Comparison of ENCODE assay signal across 22 mouse cellular contexts in genomic region chr6:93253746-93254145, GRCm38 (mm10).
DNase-seq lines count a peak whose midpoint lies in the region; ATAC-seq and TF ChIP-seq lines count a peak whose summit lies in the region.
"Had no signal": no experiment of that assay in that cellular context is flagged by ENCODE, and none has a peak within 500 bp of the region (broad histone marks: within the 10 kb centered on the region; RNA-seq: fewer than 3 reads in every experiment).

No protein-coding gene starts in this region.

- no peak for TF ChIP-seq POLR2A in brain, embryonic 14.5 days (IDR thresholded peaks at IDR 0.05; ENCODE audit: borderline replicate concordance, extremely low read depth, insufficient read depth, insufficient read length, poor library complexity, severe bottlenecking)

- DNase-seq in heart, adult 11 months: peak; percentile 64
- DNase-seq in heart, postnatal 10 days: no peak
- DNase-seq in left cerebral cortex, postnatal 4 days: peak; percentile 46
- DNase-seq in left cerebral cortex, postnatal 36 days (ENCODE audit: low spot score in 2 of 2): no peak
- peak; percentile 61 for DNase-seq in brain, embryonic 14.5 days (ENCODE audit: low read depth)
- no peak for DNase-seq in midbrain, embryonic 11.5 days (ENCODE audit: low spot score, missing footprints)
- DNase-seq: adrenal gland, postnatal 14 days; cerebellum, adult 11-12 months; cerebellum, adult 8-10 months; cerebellum, postnatal 25 days; gastrocnemius, postnatal 10 days; gastrocnemius, postnatal 36 days; heart, postnatal 36 days had no signal

- no peaks in the 10 kb centered on the region for H3K9me3 ChIP-seq in midbrain, embryonic 11.5 days (ENCODE audit: control insufficient read depth, low read length)
- H3K9me3 ChIP-seq: embryonic facial prominence, embryonic 12.5 days; embryonic facial prominence, embryonic 15.5 days; forebrain, embryonic 12.5 days had no signal

- H3K4me3 ChIP-seq in midbrain, embryonic 11.5 days (ENCODE audit: low read depth, low read length): no peak overlapping the region
- H3K4me3 ChIP-seq: embryonic facial prominence, embryonic 12.5 days; embryonic facial prominence, embryonic 15.5 days; forebrain, embryonic 12.5 days had no signal

- no peak for TF ChIP-seq CTCF in brain, embryonic 14.5 days (IDR thresholded peaks at IDR 0.05; ENCODE audit: borderline replicate concordance, extremely low read depth, insufficient read depth, insufficient read length)

- no peak overlapping the region for H3K27ac ChIP-seq in midbrain, embryonic 11.5 days (ENCODE audit: low read depth, low read length)
- H3K27ac ChIP-seq: embryonic facial prominence, embryonic 12.5 days; embryonic facial prominence, embryonic 15.5 days; forebrain, embryonic 12.5 days had no signal

- intact Hi-C loops in heart, postnatal 10 days (cut with DNase I): no loop called here
- intact Hi-C loops in left cerebral cortex, postnatal 4 days (cut with DNase I): no loop called here
- intact Hi-C loops in left cerebral cortex, postnatal 36 days (cut with DNase I): no loop called here

- no peaks in the 10 kb centered on the region for H3K36me3 ChIP-seq in midbrain, embryonic 11.5 days (ENCODE audit: control insufficient read depth, insufficient read depth, low read length)
- H3K36me3 ChIP-seq: embryonic facial prominence, embryonic 12.5 days; embryonic facial prominence, embryonic 15.5 days; forebrain, embryonic 12.5 days had no signal

- no peaks in the 10 kb centered on the region for H3K27me3 ChIP-seq in midbrain, embryonic 11.5 days (ENCODE audit: control insufficient read depth, insufficient read depth, low read length)
- H3K27me3 ChIP-seq: embryonic facial prominence, embryonic 12.5 days; embryonic facial prominence, embryonic 15.5 days; forebrain, embryonic 12.5 days had no signal

- no peaks in the 10 kb centered on the region for H3K4me1 ChIP-seq in midbrain, embryonic 11.5 days (ENCODE audit: control insufficient read depth, insufficient read depth, low read length)
- H3K4me1 ChIP-seq: embryonic facial prominence, embryonic 12.5 days; embryonic facial prominence, embryonic 15.5 days had no signal

- no peak overlapping the region for H3K9ac ChIP-seq in midbrain, embryonic 11.5 days (ENCODE audit: low read length)
- H3K9ac ChIP-seq: embryonic facial prominence, embryonic 12.5 days; embryonic facial prominence, embryonic 15.5 days; forebrain, embryonic 12.5 days had no signal

- 81% methylated on average over 7 of the region's 7 CpGs for WGBS in midbrain, embryonic 11.5 days

- H3K4me2 ChIP-seq in midbrain, embryonic 11.5 days: no peak overlapping the region
- H3K4me2 ChIP-seq: embryonic facial prominence, embryonic 12.5 days; embryonic facial prominence, embryonic 15.5 days; forebrain, embryonic 12.5 days; heart, embryonic 11.5 days had no signal

- no peak for ATAC-seq in midbrain, embryonic 11.5 days (ENCODE audit: low FRiP score)
- ATAC-seq: CD4-positive, CD25-positive, alpha-beta regulatory T cell, adult 4 months; forebrain, embryonic 16.5 days; hindbrain, embryonic 16.5 days; inflammation-experienced regulatory T-cells, adult 6 months; intestine, embryonic 16.5 days had no signal

Comparison
In these comparisons a context has a peak if more than half of its experiments do, and no peak if none do; other contexts are left out.
1. DNase-seq: peak in heart, adult 11 months (single experiment), left cerebral cortex, postnatal 4 days (single experiment) and brain, embryonic 14.5 days (single experiment); none in heart, postnatal 10 days (0 of 2), left cerebral cortex, postnatal 36 days (0 of 2) and midbrain, embryonic 11.5 days (single experiment).